Mouse (Mus musculus): ENCODE measurements around the gene Fam178b. TPM values are rescaled to one million over a fixed set of nuclear protein-coding genes. Genes with fewer than 3 reads are reported as not detected.
"Not testable (repeated sequence)": the region's sequence is repeated elsewhere in the genome, so short reads cannot be mapped to it uniquely, and the experiment has no call there.

The Fam178b gene
- total RNA-seq, 2 experiments from 2014 or later: 0.40 TPM; not detected in 1

DNA sequence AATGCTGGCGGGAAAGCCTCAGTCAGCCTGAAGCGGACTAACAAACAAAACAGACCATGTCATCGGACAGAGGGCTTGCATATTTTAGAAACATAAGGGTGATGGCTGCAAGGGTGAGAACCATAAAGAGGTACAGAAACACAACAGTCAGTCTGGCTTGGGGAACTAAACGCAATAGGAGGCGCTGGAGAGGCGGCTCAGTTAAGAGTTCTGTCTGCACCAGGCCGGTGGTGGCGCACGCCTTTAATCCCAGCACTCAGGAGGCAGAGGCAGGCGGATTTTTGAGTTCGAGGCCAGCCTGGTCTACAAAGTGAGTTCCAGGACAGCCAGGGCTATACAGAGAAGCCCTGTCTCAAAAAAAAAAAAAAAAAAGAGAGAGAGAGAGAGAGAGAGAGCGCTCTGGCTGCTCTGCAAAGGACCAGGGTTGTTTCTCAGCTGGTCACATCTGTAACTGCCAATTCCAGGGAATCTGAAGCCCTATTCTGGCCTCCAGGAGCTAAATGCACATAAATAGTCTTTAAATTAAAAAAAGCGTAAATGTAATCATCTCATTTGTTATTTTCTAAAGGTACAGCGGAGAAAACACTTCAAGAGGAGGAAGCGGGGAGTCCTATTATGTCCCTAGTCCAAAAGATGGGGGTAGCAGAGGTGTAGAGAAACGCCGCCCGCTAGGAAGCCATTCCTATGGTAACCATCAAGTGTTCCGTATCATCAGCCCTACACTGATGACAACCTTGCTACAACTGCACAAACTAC, 137.0 kb downstream of the Fam178b start:
- H3K27ac ChIP-seq: peak overlapping the region; percentile 93; the same call in 1 of the 2 replicates
- DNase-seq (ENCODE audit: extremely low spot score in 1 of 2, low spot score in 2 of 2): no peak
- intact Hi-C loops (cut with DNase I): loop anchor here (2.0 kb wide), 1 partner anchor 199 kb away; no protein-coding TSS in a partner anchor
- peak; percentile 40 for TF ChIP-seq CTCF (IDR thresholded peaks at IDR 0.05)
- H3K4me3 ChIP-seq: peak overlapping the region; percentile 84

DNA sequence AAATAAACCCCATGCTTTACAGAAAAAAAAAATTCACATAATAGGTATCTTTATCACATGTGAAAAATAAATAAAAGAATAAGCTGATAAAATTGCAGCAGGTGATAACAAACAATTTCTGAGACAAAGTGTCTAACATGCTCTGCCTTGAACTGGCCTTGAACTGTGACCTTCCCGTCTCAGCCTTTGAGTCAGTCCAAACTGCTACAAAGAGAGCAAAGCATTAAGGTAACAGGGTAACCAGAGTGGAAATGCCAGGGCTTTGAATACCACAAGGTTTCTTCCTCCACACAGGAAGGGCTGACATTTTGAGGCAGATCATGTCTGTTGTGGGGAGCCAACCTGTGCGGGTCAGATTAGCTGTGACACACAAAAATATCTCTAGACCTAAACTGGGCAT, 137.6 kb downstream of the Fam178b start:
- intact Hi-C loops (cut with DNase I): no loop called here
- Histone ChIP-seq H3K27ac (no peak overlapping the region), H3K4me3 (no peak overlapping the region)
- DNase-seq (ENCODE audit: extremely low spot score in 1 of 2, low spot score in 2 of 2): no peak
- no peak for TF ChIP-seq CTCF (IDR thresholded peaks at IDR 0.05)

DNA sequence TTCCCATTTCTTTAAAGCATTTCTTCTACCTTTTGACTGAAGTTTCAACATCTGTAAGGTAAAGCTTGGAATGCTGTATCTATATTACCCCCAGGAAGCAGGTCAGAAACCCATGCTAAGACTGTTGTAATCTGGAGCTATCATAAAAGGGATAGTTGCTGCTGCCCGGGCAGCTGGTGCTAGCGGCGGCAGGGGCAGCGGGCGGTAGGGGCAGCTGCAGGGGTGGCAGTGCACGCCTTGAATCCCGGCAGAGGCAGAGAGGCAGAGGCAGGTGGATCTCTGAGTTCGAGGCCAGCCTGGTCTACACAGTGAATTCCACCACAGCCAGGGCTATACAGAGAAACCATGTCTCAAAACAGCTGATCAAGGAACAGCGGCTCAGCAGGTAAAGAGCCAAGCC, 140.1 kb downstream of the Fam178b start:
- H3K4me3 ChIP-seq: no peak overlapping the region
- no peak overlapping the region for H3K27ac ChIP-seq
- no peak for DNase-seq (ENCODE audit: extremely low spot score in 1 of 2, low spot score in 2 of 2)
- intact Hi-C loops (cut with DNase I): no loop called here
- TF ChIP-seq CTCF (IDR thresholded peaks at IDR 0.05): no peak

DNA sequence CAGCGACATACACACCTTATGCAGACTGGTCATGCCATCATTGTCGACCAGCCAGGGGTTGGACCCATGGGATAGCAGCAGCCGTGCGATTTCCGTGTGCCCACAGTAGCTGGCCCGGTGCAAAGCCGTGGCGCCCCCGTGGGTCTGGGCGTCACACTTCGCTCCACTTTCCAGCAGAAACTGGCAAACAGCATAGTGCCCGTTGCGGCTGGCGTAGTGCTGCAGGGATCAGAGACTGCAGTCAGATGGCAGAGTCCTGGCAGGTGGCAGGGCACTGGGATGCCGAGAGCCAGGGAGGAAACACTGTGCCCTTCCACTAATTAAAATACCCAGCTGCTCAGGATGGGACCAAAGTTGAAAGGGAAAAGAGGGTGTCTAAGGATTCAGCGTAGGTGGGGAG, 141.1 kb downstream of the Fam178b start:
- intact Hi-C loops (cut with DNase I): no loop called here
- no peak for DNase-seq (ENCODE audit: extremely low spot score in 1 of 2, low spot score in 2 of 2)
- Histone ChIP-seq H3K4me3 (no peak overlapping the region), H3K27ac (no peak overlapping the region)
- no peak for TF ChIP-seq CTCF (IDR thresholded peaks at IDR 0.05)

DNA sequence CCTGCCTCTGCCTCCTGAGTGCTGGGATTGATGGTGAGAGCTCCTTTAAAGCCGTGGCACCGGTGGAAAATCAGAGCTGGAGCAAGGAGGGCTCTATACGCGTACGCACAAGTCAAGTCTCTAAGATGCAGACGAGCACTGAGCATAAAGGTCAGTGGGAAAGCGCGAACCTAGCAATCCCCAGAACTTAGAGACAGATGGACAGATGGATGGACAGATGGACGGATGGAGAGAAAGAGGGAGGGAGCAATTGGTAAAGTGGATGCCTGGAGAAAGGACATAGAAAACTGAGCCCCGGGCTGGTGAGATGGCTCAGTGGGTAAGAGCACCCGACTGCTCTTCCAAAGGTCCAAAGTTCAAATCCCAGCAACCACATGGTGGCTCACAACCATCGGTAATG, 142.2 kb downstream of the Fam178b start:
- TF ChIP-seq CTCF (IDR thresholded peaks at IDR 0.05): no peak
- Histone ChIP-seq H3K4me3 (no peak overlapping the region), H3K27ac (no peak overlapping the region)
- intact Hi-C loops (cut with DNase I): no loop called here
- no peak for DNase-seq (ENCODE audit: extremely low spot score in 1 of 2, low spot score in 2 of 2)

DNA sequence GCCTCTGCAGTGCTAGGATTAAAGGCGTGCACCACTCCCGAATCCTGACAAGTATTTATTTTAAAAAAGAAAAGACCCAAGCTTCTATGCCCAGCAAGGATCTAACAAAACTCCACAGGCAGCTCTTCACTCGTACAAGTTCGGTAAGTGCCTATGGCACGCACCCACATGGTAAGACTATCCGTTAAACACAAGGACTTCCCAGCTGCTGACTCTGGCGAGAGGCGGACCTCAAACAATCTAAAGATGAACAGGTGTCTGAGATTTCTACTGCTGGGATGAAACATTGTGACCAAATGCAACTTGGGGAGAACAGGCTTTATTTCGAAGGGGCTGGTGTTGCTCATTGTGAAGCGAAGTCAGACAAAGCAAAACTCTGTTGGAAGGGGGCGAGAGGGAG, 142.9 kb downstream of the Fam178b start:
- no peak overlapping the region for H3K4me3 ChIP-seq
- no peak for TF ChIP-seq CTCF (IDR thresholded peaks at IDR 0.05)
- intact Hi-C loops (cut with DNase I): no loop called here
- H3K27ac ChIP-seq: no peak overlapping the region
- no peak for DNase-seq (ENCODE audit: extremely low spot score in 1 of 2, low spot score in 2 of 2)

DNA sequence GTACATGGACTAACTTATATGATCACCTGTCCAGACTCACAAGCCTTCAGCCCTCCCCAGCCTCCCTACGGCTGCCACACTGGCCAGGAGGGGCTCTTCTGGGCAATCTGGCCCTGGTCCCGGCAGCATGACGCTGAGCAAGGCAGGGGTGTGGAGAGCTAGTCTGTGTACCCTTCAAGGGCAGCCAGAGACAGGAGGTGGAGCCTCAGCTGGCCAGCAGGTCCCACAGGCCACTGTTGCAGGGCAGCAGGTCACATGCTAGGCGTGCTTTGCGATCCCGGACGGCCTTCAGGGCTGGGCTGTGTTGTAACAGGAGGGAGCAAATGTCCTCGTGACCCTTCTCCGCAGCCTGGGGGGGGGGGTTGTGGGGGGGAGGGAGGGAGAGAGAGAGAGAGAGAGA, 143.8 kb downstream of the Fam178b start, which contains the start of gene Gm42417:
TSS of gene Gm42417 (minus strand) at position 244 of the 400 bp plus-strand sequence.
- Histone ChIP-seq H3K27ac (no peak within 1 kb of the TSS), H3K4me3 (no peak within 1 kb of the TSS)
- intact Hi-C loops (cut with DNase I): no loop called here
- no peak for TF ChIP-seq CTCF (IDR thresholded peaks at IDR 0.05)
- no peak for DNase-seq (ENCODE audit: extremely low spot score in 1 of 2, low spot score in 2 of 2)

DNA sequence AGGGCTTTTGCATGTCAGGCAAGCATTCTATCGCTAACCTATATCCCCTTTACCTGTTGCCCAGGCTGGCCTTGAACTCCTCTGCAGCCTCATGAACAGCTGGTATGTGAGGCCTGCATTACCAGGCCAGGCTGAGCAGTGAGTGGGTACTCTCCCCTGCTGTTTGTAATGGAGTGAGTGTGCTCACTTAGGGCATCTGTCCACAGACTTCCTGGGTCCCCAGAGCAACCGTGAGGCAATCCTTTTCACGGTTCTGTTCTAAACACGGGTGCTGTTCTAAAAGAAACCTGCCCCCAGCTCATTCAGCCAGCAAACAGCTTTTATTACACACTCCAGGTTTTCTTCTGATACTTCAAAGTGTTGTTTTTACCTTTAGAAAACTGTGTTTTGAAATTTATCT, 144.3 kb downstream of the Fam178b start:
- no peak for DNase-seq (ENCODE audit: extremely low spot score in 1 of 2, low spot score in 2 of 2)
- intact Hi-C loops (cut with DNase I): no loop called here
- Histone ChIP-seq H3K4me3 (no peak overlapping the region), H3K27ac (no peak overlapping the region)
- TF ChIP-seq CTCF (IDR thresholded peaks at IDR 0.05): no peak

DNA sequence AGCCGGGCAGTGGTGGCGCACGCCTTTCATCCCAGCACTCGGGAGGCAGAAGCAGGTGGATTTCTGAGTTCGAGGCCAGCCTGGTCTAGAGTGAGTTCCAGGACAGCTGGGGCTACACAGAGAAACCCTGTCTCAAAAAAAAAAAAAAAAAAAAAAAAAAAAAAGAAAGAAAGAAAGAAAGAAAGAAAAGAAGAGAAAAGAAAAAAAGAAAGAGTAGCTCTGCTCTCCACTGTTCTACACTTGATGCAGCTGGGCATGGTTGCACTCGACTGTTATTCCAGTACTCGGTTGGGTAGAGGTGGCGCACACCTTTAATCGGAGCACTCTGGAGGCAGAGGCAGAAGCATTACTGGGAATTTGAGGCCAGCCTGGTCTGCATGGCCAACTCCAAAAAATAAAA, 146.2 kb downstream of the Fam178b start, which contains the start of gene Ankrd23:
TSS of gene Ankrd23 (minus strand) at position 101 of the 400 bp plus-strand sequence.
- not testable (repeated sequence) for H3K27ac ChIP-seq, H3K4me3 ChIP-seq

DNA sequence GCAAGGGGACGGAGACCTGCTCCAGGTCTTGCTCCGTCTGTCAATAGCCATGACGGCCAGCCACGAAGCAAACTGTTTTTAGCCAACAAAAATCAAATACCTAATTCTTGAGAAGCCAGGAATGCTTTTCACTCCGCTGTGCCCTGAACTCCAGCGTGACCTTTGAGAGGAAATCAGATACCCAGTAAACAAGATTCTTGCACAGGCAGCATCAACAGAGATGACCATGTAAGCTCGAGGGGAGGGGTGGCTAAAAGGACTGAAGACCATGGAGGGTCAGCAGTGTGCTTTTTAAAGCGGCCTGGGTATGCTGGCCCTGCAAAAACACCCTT, 146.6 kb downstream of the Fam178b start:
- DNase-seq (ENCODE audit: extremely low spot score in 1 of 2, low spot score in 2 of 2): no peak
- Histone ChIP-seq H3K27ac (no peak overlapping the region), H3K4me3 (no peak overlapping the region)
- intact Hi-C loops (cut with DNase I): no loop called here
- TF ChIP-seq CTCF (IDR thresholded peaks at IDR 0.05): no peak

More for the DNA sequence above, 146.2 kb downstream of the Fam178b start, which contains the start of gene Ankrd23:
- intact Hi-C loops (cut with DNase I); DNase-seq (ENCODE audit: extremely low spot score in 1 of 2, low spot score in 2 of 2): not testable (repeated sequence)

DNA sequence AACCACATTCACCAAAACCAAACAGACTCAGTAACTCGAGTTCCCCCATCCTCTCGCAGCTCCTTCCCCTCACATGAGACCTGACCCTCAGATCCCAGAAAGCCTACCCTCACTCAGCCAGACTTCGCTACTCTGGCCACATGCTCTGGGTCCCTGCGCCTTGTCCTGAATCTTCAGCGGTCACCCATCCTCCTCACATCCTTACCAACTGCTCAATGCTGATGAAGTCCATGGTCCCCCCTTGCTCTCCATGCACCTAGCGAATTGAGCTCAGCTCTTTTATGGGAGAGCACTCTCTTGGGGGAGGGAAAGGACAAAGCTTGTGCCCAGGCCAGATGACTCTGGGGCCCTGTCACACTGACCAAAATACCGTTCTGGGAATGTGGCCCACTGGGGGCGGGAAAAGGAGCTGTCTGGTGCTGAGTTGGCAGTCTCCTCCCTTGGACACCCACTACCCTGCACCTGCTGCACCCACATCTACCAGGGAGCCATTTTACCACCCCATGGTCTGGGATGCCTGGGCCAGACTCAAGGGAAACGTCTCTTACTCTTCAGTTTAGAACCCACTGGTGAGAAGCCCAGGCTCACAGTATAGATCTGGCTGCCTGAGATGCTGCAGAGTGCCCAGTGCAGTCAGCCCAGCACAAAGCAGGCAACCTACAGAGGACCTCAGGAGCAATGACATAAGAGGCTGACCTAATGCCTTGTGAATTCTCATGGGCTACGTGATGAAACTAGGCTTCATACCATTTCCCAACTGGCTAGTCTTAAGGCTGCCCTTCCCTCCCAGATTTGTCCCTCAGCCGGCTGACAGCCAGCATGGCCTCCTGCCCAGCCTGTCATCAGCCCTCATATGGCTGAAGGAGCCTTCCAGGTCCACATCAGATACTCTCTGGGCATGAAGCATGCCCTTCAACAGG, 147.2 kb downstream of the Fam178b start:
- Histone ChIP-seq H3K4me3 (no peak overlapping the region), H3K27ac (no peak overlapping the region)
- no peak for DNase-seq (ENCODE audit: extremely low spot score in 1 of 2, low spot score in 2 of 2)
- intact Hi-C loops (cut with DNase I): no loop called here
- TF ChIP-seq CTCF (IDR thresholded peaks at IDR 0.05): no peak

DNA sequence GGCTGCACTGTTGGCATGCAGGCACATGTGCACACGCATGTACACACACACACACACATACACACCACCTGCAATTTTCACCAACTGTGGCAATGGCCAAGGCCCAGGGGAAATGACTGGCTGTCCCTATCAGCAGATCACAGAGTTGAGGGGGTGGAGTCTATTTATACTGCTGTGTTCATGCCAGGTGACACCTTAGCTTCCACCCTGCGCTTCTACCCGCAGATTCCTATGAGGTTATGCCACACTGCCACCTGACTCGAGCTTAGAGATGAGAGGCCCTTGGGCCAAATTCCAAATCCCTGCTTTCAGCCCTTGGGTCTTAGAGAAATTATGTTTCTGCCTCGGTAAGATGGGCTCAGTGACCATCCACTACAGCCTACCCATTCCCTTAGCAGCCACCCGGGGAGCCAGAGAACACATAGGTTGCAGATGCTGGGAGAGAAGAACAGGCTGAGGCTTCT, 148.4 kb downstream of the Fam178b start:
- intact Hi-C loops (cut with DNase I): no loop called here
- peak; percentile 32 for TF ChIP-seq CTCF (IDR thresholded peaks at IDR 0.05)
- DNase-seq (ENCODE audit: extremely low spot score in 1 of 2, low spot score in 2 of 2): no peak
- H3K27ac ChIP-seq: no peak overlapping the region
- no peak overlapping the region for H3K4me3 ChIP-seq

Data from left cerebral cortex, adult 2 months (tissue).